Mouse (Mus musculus) spleen, postnatal 14 days (tissue): ENCODE data around the gene Otop2.

Experiments used
- DNase-seq, 2 experiments: peaks; one replicate each; pipeline ENCODE4 v3.0.0; 2021 to 2022; ENCODE audit warnings: low spot score in 2 of 2

Otop2 gene

GRCm38 (mm10) chr11:115298160-115298559, 8.8 kb upstream of the Otop2 start:
- no peak for DNase-seq

GRCm38 (mm10) chr11:115300745-115301144, 6.2 kb upstream of the Otop2 start:
- no peak for DNase-seq

- no peak for DNase-seq
These were observed 5.6 kb upstream of the Otop2 start for GRCm38 (mm10) chr11:115301351-115301750.

GRCm38 (mm10) chr11:115303167-115303566, 3.8 kb upstream of the Otop2 start:
- no peak for DNase-seq

GRCm38 (mm10) chr11:115308781-115309180, 1.8 kb downstream of the Otop2 start:
- no peak for DNase-seq

GRCm38 (mm10) chr11:115314249-115314648, 7.3 kb downstream of the Otop2 start:
- no peak for DNase-seq

GRCm38 (mm10) chr11:115317204-115317603, 10.2 kb downstream of the Otop2 start:
- no peak for DNase-seq

- no peak for DNase-seq
These were observed 11.5 kb downstream of the Otop2 start for GRCm38 (mm10) chr11:115318245-115319027.

GRCm38 (mm10) chr11:115319704-115320383, 12.9 kb downstream of the Otop2 start:
- DNase-seq: no peak

GRCm38 (mm10) chr11:115321906-115322693, 15.1 kb downstream of the Otop2 start, which contains the start of gene Ush1g:
TSS of gene Ush1g (minus strand) at chr11:115322041.
- DNase-seq: peak in 1 of 2 experiments; percentile 31

- no peak for DNase-seq
These were observed 16.4 kb downstream of the Otop2 start for GRCm38 (mm10) chr11:115323354-115323753.

GRCm38 (mm10) chr11:115326730-115327129, 19.8 kb downstream of the Otop2 start:
- DNase-seq: no peak

- DNase-seq: no peak
These were observed 22.4 kb downstream of the Otop2 start for GRCm38 (mm10) chr11:115329339-115329738.

- DNase-seq: no peak
These were observed 27.6 kb downstream of the Otop2 start, which contains the start of gene Otop3 for GRCm38 (mm10) chr11:115334531-115334930. TSS of gene Otop3 (plus strand) at chr11:115334731.

- no peak for DNase-seq
These were observed 28.3 kb downstream of the Otop2 start for GRCm38 (mm10) chr11:115335223-115335622.

GRCm38 (mm10) chr11:115336115-115336514, 29.2 kb downstream of the Otop2 start:
- DNase-seq: no peak

GRCm38 (mm10) chr11:115337350-115337749, 30.4 kb downstream of the Otop2 start:
- no peak for DNase-seq

GRCm38 (mm10) chr11:115337826-115338225, 30.9 kb downstream of the Otop2 start:
- DNase-seq: no peak

- DNase-seq: no peak
These were observed 34.3 kb downstream of the Otop2 start for GRCm38 (mm10) chr11:115341246-115341645.

GRCm38 (mm10) chr11:115341866-115342265, 34.9 kb downstream of the Otop2 start:
- no peak for DNase-seq

GRCm38 (mm10) chr11:115344967-115345366, 38.0 kb downstream of the Otop2 start:
- no peak for DNase-seq

GRCm38 (mm10) chr11:115345515-115345914, 38.6 kb downstream of the Otop2 start:
- no peak for DNase-seq
